ENCODE assay signal across 8 mouse cellular contexts in the genomic region with DNA sequence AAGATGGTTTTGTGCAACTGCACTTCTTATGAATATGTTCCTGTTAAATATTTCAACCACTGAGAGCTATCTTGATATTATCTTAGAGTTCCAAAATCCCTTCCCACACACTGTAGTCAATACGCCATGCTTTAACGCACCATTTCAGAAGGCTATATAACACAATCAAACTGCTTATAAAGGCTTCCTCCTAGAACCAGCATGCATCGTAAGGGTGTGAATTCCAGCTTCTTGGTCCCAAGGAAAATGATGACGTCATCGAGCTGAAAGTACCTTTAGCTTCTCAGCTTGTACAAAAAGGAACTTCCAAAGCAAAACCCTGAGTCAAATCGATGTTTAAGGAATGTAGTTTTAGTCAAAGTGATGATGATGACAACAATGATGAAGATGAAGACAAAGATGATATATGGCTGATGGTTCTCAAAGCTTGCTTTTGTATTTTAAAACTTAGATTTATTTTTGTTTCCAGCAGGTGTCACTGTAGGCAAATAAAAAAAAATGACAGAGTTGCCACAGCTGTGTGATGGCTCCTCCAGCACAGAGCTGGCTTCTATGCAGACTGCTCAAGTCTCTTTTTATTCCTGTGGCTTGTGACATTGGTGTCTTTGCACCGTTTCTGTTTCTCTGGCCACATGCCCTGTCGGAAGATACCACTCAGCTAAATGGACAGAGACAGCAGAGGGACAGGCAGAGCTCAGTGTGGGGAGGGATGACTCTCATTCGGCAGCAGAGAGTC.
DNase-seq lines count a peak whose midpoint lies in the region; ATAC-seq and TF ChIP-seq lines count a peak whose summit lies in the region.

No protein-coding gene starts in this region.

- ATAC-seq in limb, embryonic 14.5 days (ENCODE audit: low FRiP score, low read depth), result no peak

- no peak overlapping the region for H3K27ac ChIP-seq in limb, embryonic 14.5 days (replicated peaks; ENCODE audit: low read depth, low read length)
- H3K27ac ChIP-seq in limb, embryonic 10.5 days, result no peak overlapping the region
- H3K27ac ChIP-seq in forebrain, embryonic 10.5 days, result peak overlapping the region; percentile 48; the same call in 1 of the 2 replicates

- intact Hi-C loops in heart, postnatal 14 days (cut with DNase I), result loop anchor here (5.0 to 10.0 kb wide), 2 partner anchors 406 to 873 kb away; no protein-coding TSS in a partner anchor
- intact Hi-C loops in gastrocnemius, postnatal 36 days (cut with DNase I), result no loop called here

- no peak overlapping the region for H3K4me2 ChIP-seq in limb, embryonic 14.5 days (replicated peaks; ENCODE audit: low read depth, low read length, severe bottlenecking)

- no peaks in the 10 kb centered on the region for H3K36me3 ChIP-seq in limb, embryonic 14.5 days (ENCODE audit: control insufficient read depth, insufficient read depth, low read length)
- H3K36me3 ChIP-seq in limb, embryonic 10.5 days, result no peaks in the 10 kb centered on the region
- no peaks in the 10 kb centered on the region for H3K36me3 ChIP-seq in forebrain, embryonic 10.5 days (replicated peaks)

- H3K9me3 ChIP-seq in limb, embryonic 14.5 days (ENCODE audit: control insufficient read depth, low read length), result no peaks in the 10 kb centered on the region
- H3K9me3 ChIP-seq in limb, embryonic 10.5 days (replicated peaks), result no peaks in the 10 kb centered on the region
- no peaks in the 10 kb centered on the region for H3K9me3 ChIP-seq in forebrain, embryonic 10.5 days

- no peak overlapping the region for H3K4me3 ChIP-seq in limb, embryonic 14.5 days (replicated peaks; ENCODE audit: low read length)
- no peak overlapping the region for H3K4me3 ChIP-seq in limb, embryonic 10.5 days
- no peak overlapping the region for H3K4me3 ChIP-seq in forebrain, embryonic 10.5 days

- H3K27me3 ChIP-seq in limb, embryonic 14.5 days (ENCODE audit: control insufficient read depth, insufficient read depth, low read length), result peaks cover 3% of the 10 kb centered on the region
- peaks cover 13% of the 10 kb centered on the region for H3K27me3 ChIP-seq in limb, embryonic 10.5 days (ENCODE audit: low read depth, poor library complexity, severe bottlenecking)
- peaks cover 26% of the 10 kb centered on the region; the same call in 1 of the 2 replicates for H3K27me3 ChIP-seq in forebrain, embryonic 10.5 days (ENCODE audit: poor library complexity, severe bottlenecking)

- no peak overlapping the region for H3K9ac ChIP-seq in limb, embryonic 14.5 days (ENCODE audit: low read depth, low read length, severe bottlenecking)

- no peak for TF ChIP-seq POLR2A in limb, embryonic 14.5 days (IDR thresholded peaks at IDR 0.05; ENCODE audit: borderline replicate concordance, extremely low read depth, insufficient read depth, insufficient read length)

- 62% methylated on average over 9 of the region's 9 CpGs for whole genome bisulfite sequencing in limb, embryonic 14.5 days
- 71% methylated on average over 9 of the region's 9 CpGs for WGBS in limb, embryonic 10.5 days
- WGBS in forebrain, embryonic 10.5 days, result 68% methylated on average over 9 of the region's 9 CpGs

- no peaks in the 10 kb centered on the region for H3K4me1 ChIP-seq in limb, embryonic 14.5 days (ENCODE audit: control insufficient read depth, insufficient read depth, low read length)
- no peaks in the 10 kb centered on the region for H3K4me1 ChIP-seq in limb, embryonic 10.5 days
- peaks cover 19% of the 10 kb centered on the region for H3K4me1 ChIP-seq in forebrain, embryonic 10.5 days

- peak; percentile 32 for DNase-seq in limb, embryonic 14.5 days (ENCODE audit: low spot score)
- DNase-seq in limb, embryonic 10.5 days (ENCODE audit: low spot score), result no peak
- no peak for DNase-seq in forebrain, embryonic 10.5 days (ENCODE audit: extremely low spot score, low spot score)
- peak; percentile 42 to 58 for DNase-seq in layer of hippocampus, postnatal 10 days (ENCODE audit: low spot score in 2 of 2)
- DNase-seq in retina, adult 2 months (ENCODE audit: low read depth, low spot score), result peak; percentile 16
- no peak for DNase-seq in spleen, adult 18-20 months
- no peak for DNase-seq in heart, postnatal 14 days
- no peak for DNase-seq in gastrocnemius, postnatal 36 days

Comparison
In these comparisons a context has a peak if more than half of its experiments do, and no peak if none do; other contexts are left out.
1. DNase-seq: peak in limb, embryonic 14.5 days (single experiment), layer of hippocampus, postnatal 10 days (2 of 2) and retina, adult 2 months (single experiment); none in limb, embryonic 10.5 days (single experiment), forebrain, embryonic 10.5 days (single experiment), spleen, adult 18-20 months (0 of 2), heart, postnatal 14 days (0 of 2) and gastrocnemius, postnatal 36 days (0 of 2).